In genomic region chr4:138219331-138219730, GRCm38 (mm10) we compare ENCODE assay signal across 15 mouse cellular contexts. TPM values are rescaled to one million over a fixed set of nuclear protein-coding genes. Genes with fewer than 3 reads are reported as not detected.
A peak's percentile ranks its signal among the peaks of the same experiment; 100 is the strongest.
DNase-seq lines count a peak whose midpoint lies in the region; ATAC-seq lines count a peak whose summit lies in the region.
"Had no signal": no experiment of that assay in that cellular context is flagged by ENCODE, and none has a peak within 500 bp of the region (broad histone marks: within the 10 kb centered on the region; RNA-seq: fewer than 3 reads in every experiment).

No protein-coding gene starts in this region.

- no peak overlapping the region for H3K4me3 ChIP-seq in heart, embryonic 16.5 days (ENCODE audit: low read length)
- H3K4me3 ChIP-seq in liver, embryonic 11.5 days (ENCODE audit: low read depth, low read length), result no peak overlapping the region; the same call in 1 of the 2 replicates
- H3K4me3 ChIP-seq: forebrain, embryonic 12.5 days; midbrain, embryonic 15.5 days had no signal

- H3K27ac ChIP-seq in heart, embryonic 16.5 days (ENCODE audit: low read length), result no peak overlapping the region
- H3K27ac ChIP-seq in liver, embryonic 11.5 days (ENCODE audit: low read depth, low read length), result peak overlapping the region; percentile 10; the same call in 1 of the 2 replicates
- H3K27ac ChIP-seq: forebrain, embryonic 12.5 days; midbrain, embryonic 15.5 days had no signal

- H3K36me3 ChIP-seq in heart, embryonic 16.5 days (ENCODE audit: control insufficient read depth, insufficient read depth), result peaks cover 22% of the 10 kb centered on the region
- peaks cover 21% of the 10 kb centered on the region; the same call in 1 of the 2 replicates for H3K36me3 ChIP-seq in liver, embryonic 11.5 days (ENCODE audit: control insufficient read depth, insufficient read depth, low read length)

- H3K27me3 ChIP-seq in heart, embryonic 16.5 days (ENCODE audit: control insufficient read depth, insufficient read depth, low read length), result no peaks in the 10 kb centered on the region
- H3K27me3 ChIP-seq in liver, embryonic 11.5 days (replicated peaks; ENCODE audit: control insufficient read depth, insufficient read depth, low read length), result no peaks in the 10 kb centered on the region
- H3K27me3 ChIP-seq: forebrain, embryonic 12.5 days; midbrain, embryonic 15.5 days had no signal

- no peak for ATAC-seq in heart, embryonic 16.5 days (replicated peaks; ENCODE audit: extremely low read depth, insufficient read depth, low FRiP score)
- no peak for ATAC-seq in liver, embryonic 11.5 days (replicated peaks; ENCODE audit: low FRiP score)
- ATAC-seq: midbrain, embryonic 15.5 days had no signal

- no peaks in the 10 kb centered on the region for H3K9me3 ChIP-seq in heart, embryonic 16.5 days (replicated peaks; ENCODE audit: control insufficient read depth, low read length)
- H3K9me3 ChIP-seq in liver, embryonic 11.5 days (ENCODE audit: control insufficient read depth, low read length), result no peaks in the 10 kb centered on the region
- H3K9me3 ChIP-seq: forebrain, embryonic 12.5 days; midbrain, embryonic 15.5 days had no signal

- 0 out of 2 replicates have a peak overlapping the region, but pooled peaks have one; percentile 10 for H3K4me2 ChIP-seq in heart, embryonic 16.5 days (ENCODE audit: low read depth, low read length)
- H3K4me2 ChIP-seq in liver, embryonic 11.5 days, result peak overlapping the region; percentile 91
- H3K4me2 ChIP-seq: midbrain, embryonic 15.5 days had no signal

- H3K4me1 ChIP-seq in heart, embryonic 16.5 days (ENCODE audit: control insufficient read depth, insufficient read depth, low read length), result peaks cover 28% of the 10 kb centered on the region
- peaks cover 37% of the 10 kb centered on the region for H3K4me1 ChIP-seq in liver, embryonic 11.5 days (replicated peaks; ENCODE audit: control insufficient read depth, insufficient read depth, low read length)

- DNase-seq in heart, adult 18-20 months, result no peak
- DNase-seq in CD4-positive helper T cell, adult 2 months (ENCODE audit: low read depth, low spot score), result peak; percentile 60
- DNase-seq in ES-CJ7 (ENCODE audit: low read depth, low spot score), result peak; percentile 54
- no peak for DNase-seq in liver, embryonic 11.5 days (ENCODE audit: low spot score)
- DNase-seq in testis, postnatal 14 days (ENCODE audit: low spot score), result no peak
- DNase-seq in gastrocnemius, adult 18-20 months (ENCODE audit: low spot score), result no peak
- DNase-seq: adrenal gland, adult 8-10 months; gastrocnemius, postnatal 25 days; kidney, adult 2 months; lung, postnatal 10 days; right cerebral cortex, postnatal 25 days; thymus, postnatal 4 days had no signal

- WGBS in heart, embryonic 16.5 days, result 78% methylated on average over 5 of the region's 5 CpGs
- 80% methylated on average over 5 of the region's 5 CpGs for WGBS in liver, embryonic 11.5 days

- H3K9ac ChIP-seq in heart, embryonic 16.5 days (ENCODE audit: low read length), result no peak overlapping the region
- H3K9ac ChIP-seq in liver, embryonic 11.5 days (ENCODE audit: low read depth, low read length), result 0 out of 2 replicates have a peak overlapping the region, but pooled peaks have one; percentile 27
- H3K9ac ChIP-seq: forebrain, embryonic 12.5 days; midbrain, embryonic 15.5 days had no signal

RNA-seq across cellular contexts. Expression of gene Hp1bp3, which starts 3.2 kb away (rescaled TPM):
- polyA plus RNA-seq in heart, embryonic 16.5 days (2015; fragmentation: Nextera tagmentation; extraction: Ambion mirVana), result 98.6 and 105 TPM in 2 replicates
- 10 to 100 TPM; 84.3 to 85.1 TPM for total RNA-seq in heart, adult 18-20 months (2021)
- 78.3 and 80.4 TPM in 2 replicates for polyA plus RNA-seq in liver, embryonic 11.5 days (2014; fragmentation: Nextera tagmentation; extraction: Ambion mirVana)
- 10 to 100 TPM; 56.4 to 66.7 TPM for total RNA-seq in gastrocnemius, adult 18-20 months (2021)

RNA-seq across cellular contexts. Expression of gene Sh2d5, which starts 30.9 kb away (rescaled TPM):
- polyA plus RNA-seq in heart, embryonic 16.5 days (2015; fragmentation: Nextera tagmentation; extraction: Ambion mirVana), result 0.15 and 0.26 TPM in 2 replicates
- not detected for total RNA-seq in heart, adult 18-20 months (2021)
- polyA plus RNA-seq in liver, embryonic 11.5 days (2014; fragmentation: Nextera tagmentation; extraction: Ambion mirVana), result 0.81 and 0.99 TPM in 2 replicates
- under 1 TPM in 1 of 2 experiments, not detected in 1; 0.09 TPM for total RNA-seq in gastrocnemius, adult 18-20 months (2021)

RNA-seq across cellular contexts. Expression of gene Kif17, which starts 30.9 kb away (rescaled TPM):
- 0.68 and 0.99 TPM in 2 replicates for polyA plus RNA-seq in heart, embryonic 16.5 days (2015; fragmentation: Nextera tagmentation; extraction: Ambion mirVana)
- total RNA-seq in heart, adult 18-20 months (2021), result under 1 TPM; 0.17 to 0.26 TPM
- 0.34 and 0.58 TPM in 2 replicates for polyA plus RNA-seq in liver, embryonic 11.5 days (2014; fragmentation: Nextera tagmentation; extraction: Ambion mirVana)
- not detected for total RNA-seq in gastrocnemius, adult 18-20 months (2021)
- total RNA-seq: gastrocnemius, postnatal 25 days had no signal

Comparison
In these comparisons a context has a peak if more than half of its experiments do, and no peak if none do; other contexts are left out.
1. DNase-seq: peak in CD4-positive helper T cell, adult 2 months (single experiment) and ES-CJ7 (single experiment); none in heart, adult 18-20 months (0 of 2), liver, embryonic 11.5 days (single experiment), testis, postnatal 14 days (single experiment) and gastrocnemius, adult 18-20 months (single experiment).